Mouse (Mus musculus) CH12.LX (cell line): ENCODE results near the gene Kctd3. TPM values are rescaled to one million over a fixed set of nuclear protein-coding genes. Genes with fewer than 3 reads are reported as not detected.

Source experiments
- DNase-seq: peaks from one replicate; pipeline ENCODE4 v3.0.0-alpha.2; 2013; ENCODE audit errors: extremely low read depth
- H3K27ac ChIP-seq: 2 replicates; pipeline ENCODE4 v1.5.1; 2012; ENCODE audit warnings: low read depth, mild to moderate bottlenecking, control low read depth, moderate library complexity; ENCODE audit not compliant: insufficient read depth
- H3K27me3 ChIP-seq: replicated peaks from 2 replicates; pipeline ENCODE3; 2012; ENCODE audit warnings: inconsistent platforms
- H3K36me3 ChIP-seq, 2 experiments: replicated peaks in 1 of 2; 2 replicates each; pipeline versions ENCODE3 to v1.6.1; 2012; ENCODE audit warnings: inconsistent platforms in 1 of 2, low read length in 1 of 2, mild to moderate bottlenecking in 1 of 2, mixed read lengths in 1 of 2, moderate library complexity in 1 of 2; ENCODE audit not compliant: control insufficient read depth in 1 of 2, insufficient read depth in 1 of 2
- H3K4me1 ChIP-seq, 2 experiments: 2 replicates each; pipeline ENCODE4 v1.6.1; 2012; ENCODE audit warnings: inconsistent platforms in 1 of 2, moderate library complexity in 1 of 2; ENCODE audit not compliant: insufficient read depth in 2 of 2, control insufficient read depth in 1 of 2
- H3K4me2 ChIP-seq: 2 replicates; pipeline ENCODE4 v1.6.1; 2012; ENCODE audit warnings: low read depth, mild to moderate bottlenecking, control low read depth; ENCODE audit not compliant: poor library complexity, insufficient read depth, severe bottlenecking
- H3K4me3 ChIP-seq, 3 experiments: fragments of 150-350 bp in 1 of 3; sonication (generic) in 1 of 3; replicated peaks in 1 of 3; 2 replicates each; pipeline versions ENCODE3 to v1.5.1; 2011 to 2012; ENCODE audit warnings: low read depth in 2 of 3, low read length in 2 of 3, mild to moderate bottlenecking in 2 of 3, moderate library complexity in 2 of 3, control low read depth in 1 of 3, improper control_type of control experiment in 1 of 3, inconsistent platforms in 1 of 3, mixed read lengths in 1 of 3; ENCODE audit not compliant: poor library complexity in 1 of 3
- H3K79me2 ChIP-seq: replicated peaks from 2 replicates; pipeline ENCODE4 v1.6.1; 2012; ENCODE audit warnings: mild to moderate bottlenecking, moderate library complexity; ENCODE audit not compliant: control insufficient read depth, poor library complexity, insufficient read depth, severe bottlenecking; ENCODE audit errors: extremely low read depth
- H3K9ac ChIP-seq: 2 replicates; pipeline ENCODE4 v1.6.1; 2012; ENCODE audit warnings: low read depth, mild to moderate bottlenecking, control low read depth, moderate library complexity; ENCODE audit not compliant: insufficient read depth
- H3K9me3 ChIP-seq: replicated peaks from 2 replicates; pipeline ENCODE3; 2012; ENCODE audit warnings: low read length, inconsistent platforms, mixed read lengths
- BHLHE40 ChIP-seq: IDR thresholded peaks from 2 replicates; pipeline ENCODE4 v1.6.1; 2011; ENCODE audit warnings: mild to moderate bottlenecking, low read depth, low read length, improper control_type of control experiment
- CHD1 ChIP-seq: IDR thresholded peaks from 2 replicates; pipeline ENCODE4 v1.6.1; 2012; ENCODE audit warnings: low read depth, low read length, improper control_type of control experiment, inconsistent platforms
- CHD2 ChIP-seq: IDR thresholded peaks from 2 replicates; pipeline ENCODE4 v1.6.1; 2011; ENCODE audit warnings: low read length, improper control_type of control experiment
- CTCF ChIP-seq, 2 experiments: IDR thresholded peaks in 1 of 2; conservative IDR thresholded peaks in 1 of 2; 2 replicates each; pipeline ENCODE4 v1.5.1; 2011 to 2012; ENCODE audit warnings: low read depth in 2 of 2, low read length in 2 of 2, improper control_type of control experiment in 1 of 2, inconsistent platforms in 1 of 2, mild to moderate bottlenecking in 1 of 2, moderate library complexity in 1 of 2
- E2F4 ChIP-seq: IDR thresholded peaks from 2 replicates; pipeline ENCODE4 v1.6.1; 2011; ENCODE audit warnings: low read depth, low read length, improper control_type of control experiment; ENCODE audit not compliant: insufficient replicate concordance
- ELF1 ChIP-seq: IDR thresholded peaks from 2 replicates; pipeline ENCODE4 v1.6.1; 2014; ENCODE audit warnings: low read depth, mild to moderate bottlenecking, inconsistent platforms, low read length, improper control_type of control experiment
- EP300 ChIP-seq: IDR thresholded peaks from 2 replicates; pipeline ENCODE4 v1.6.1; 2011; ENCODE audit warnings: low read length, improper control_type of control experiment
- ETS1 ChIP-seq: conservative IDR thresholded peaks from 2 replicates; pipeline ENCODE4 v1.6.1; 2012; ENCODE audit warnings: low read depth, mild to moderate bottlenecking, inconsistent platforms, low read length, improper control_type of control experiment, moderate library complexity
- GABPA ChIP-seq: IDR thresholded peaks from 2 replicates; pipeline ENCODE4 v1.6.1; 2012; ENCODE audit warnings: low read depth, low read length, improper control_type of control experiment, inconsistent platforms; ENCODE audit not compliant: insufficient replicate concordance
- HCFC1 ChIP-seq: IDR thresholded peaks from 2 replicates; pipeline ENCODE4 v1.6.1; 2012; ENCODE audit warnings: low read depth, mild to moderate bottlenecking, inconsistent platforms, low read length, improper control_type of control experiment
- IRF4 ChIP-seq: IDR thresholded peaks from 2 replicates; pipeline ENCODE4 v1.6.1; 2014; ENCODE audit warnings: low read depth, mild to moderate bottlenecking, inconsistent platforms, low read length, improper control_type of control experiment
- JUN ChIP-seq: IDR thresholded peaks from 2 replicates; pipeline ENCODE4 v1.6.1; 2011; ENCODE audit warnings: low read depth, mild to moderate bottlenecking, low read length, improper control_type of control experiment, moderate library complexity; ENCODE audit not compliant: insufficient read depth
- JUND ChIP-seq: conservative IDR thresholded peaks from 2 replicates; pipeline ENCODE4 v1.6.1; 2011; ENCODE audit warnings: low read depth, low read length, improper control_type of control experiment
- KAT2A ChIP-seq: IDR thresholded peaks from 2 replicates; pipeline ENCODE4 v1.6.1; 2012; ENCODE audit warnings: low read length, improper control_type of control experiment, inconsistent platforms; ENCODE audit not compliant: insufficient replicate concordance
- MAFK ChIP-seq: IDR thresholded peaks from 2 replicates; pipeline ENCODE4 v1.6.1; 2011; ENCODE audit warnings: low read length, improper control_type of control experiment; ENCODE audit not compliant: insufficient replicate concordance
- MAX ChIP-seq: IDR thresholded peaks from 2 replicates; pipeline ENCODE4 v1.6.1; 2011; ENCODE audit warnings: low read length, improper control_type of control experiment
- MAZ ChIP-seq: IDR thresholded peaks from 2 replicates; pipeline ENCODE4 v1.6.1; 2012; ENCODE audit warnings: low read depth, mild to moderate bottlenecking, inconsistent platforms, low read length, improper control_type of control experiment, moderate library complexity
- MEF2A ChIP-seq: IDR thresholded peaks from 2 replicates; pipeline ENCODE4 v1.6.1; 2014; ENCODE audit warnings: low read depth, mild to moderate bottlenecking, inconsistent platforms, low read length, improper control_type of control experiment, borderline replicate concordance
- MXI1 ChIP-seq: IDR thresholded peaks from 2 replicates; pipeline ENCODE4 v1.6.1; 2011; ENCODE audit warnings: mild to moderate bottlenecking, low read depth, low read length, improper control_type of control experiment
- MYC ChIP-seq: IDR thresholded peaks from 2 replicates; pipeline ENCODE4 v1.6.1; 2011; ENCODE audit warnings: low read depth, mild to moderate bottlenecking, improper control_type of control experiment, low read length
- NELFE ChIP-seq: IDR thresholded peaks from 2 replicates; pipeline ENCODE4 v1.6.1; 2011; ENCODE audit warnings: low read depth, low read length, improper control_type of control experiment
- NRF1 ChIP-seq: IDR thresholded peaks from 2 replicates; pipeline ENCODE4 v1.6.1; 2014; ENCODE audit warnings: low read depth, mild to moderate bottlenecking, inconsistent platforms, low read length, improper control_type of control experiment, moderate library complexity
- PAX5 ChIP-seq: IDR thresholded peaks from 2 replicates; pipeline ENCODE4 v1.6.1; 2012; ENCODE audit warnings: low read length, inconsistent platforms, mixed read lengths
- POLR2A ChIP-seq: IDR thresholded peaks from 2 replicates; pipeline ENCODE4 v1.6.1; 2011; ENCODE audit warnings: low read depth, mild to moderate bottlenecking, improper control_type of control experiment, low read length
- POLR2AphosphoS2 ChIP-seq: IDR thresholded peaks from 2 replicates; pipeline ENCODE4 v1.6.1; 2011; ENCODE audit warnings: low read depth, low read length, improper control_type of control experiment
- RAD21 ChIP-seq: IDR thresholded peaks from 2 replicates; pipeline ENCODE4 v1.6.1; 2011; ENCODE audit warnings: low read depth, mild to moderate bottlenecking, low read length, improper control_type of control experiment, moderate library complexity
- RCOR1 ChIP-seq: conservative IDR thresholded peaks from 2 replicates; pipeline ENCODE4 v1.6.1; 2012; ENCODE audit warnings: low read depth, mild to moderate bottlenecking, inconsistent platforms, low read length, improper control_type of control experiment
- SIN3A ChIP-seq: IDR thresholded peaks from 2 replicates; pipeline ENCODE4 v1.6.1; 2012; ENCODE audit warnings: low read length, improper control_type of control experiment, inconsistent platforms
- SMC3 ChIP-seq: IDR thresholded peaks from 2 replicates; pipeline ENCODE4 v1.6.1; 2011; ENCODE audit warnings: low read depth, low read length, improper control_type of control experiment
- TBP ChIP-seq: conservative IDR thresholded peaks from 2 replicates; pipeline ENCODE4 v1.6.1; 2011; ENCODE audit warnings: low read depth, low read length, improper control_type of control experiment
- TCF12 ChIP-seq: IDR thresholded peaks from 2 replicates; pipeline ENCODE4 v1.6.1; 2014; ENCODE audit warnings: low read depth, mild to moderate bottlenecking, inconsistent platforms, low read length, improper control_type of control experiment
- UBTF ChIP-seq: IDR thresholded peaks from 2 replicates; pipeline ENCODE4 v1.6.1; 2012; ENCODE audit warnings: low read depth, mild to moderate bottlenecking, inconsistent platforms, low read length, improper control_type of control experiment, moderate library complexity
- USF1 ChIP-seq: IDR thresholded peaks from 2 replicates; pipeline ENCODE4 v1.6.1; 2014; ENCODE audit warnings: low read depth, mild to moderate bottlenecking, inconsistent platforms, low read length, improper control_type of control experiment
- USF2 ChIP-seq: conservative IDR thresholded peaks from 2 replicates; pipeline ENCODE4 v1.6.1; 2011; ENCODE audit warnings: low read depth, low read length, improper control_type of control experiment
- ZC3H11A ChIP-seq: IDR thresholded peaks from 2 replicates; pipeline ENCODE4 v1.6.1; 2012; ENCODE audit warnings: low read depth, mild to moderate bottlenecking, inconsistent platforms, low read length, improper control_type of control experiment
- ZKSCAN1 ChIP-seq: IDR thresholded peaks from 2 replicates; pipeline ENCODE4 v1.6.1; 2012; ENCODE audit warnings: low read depth, inconsistent platforms, low read length, improper control_type of control experiment, borderline replicate concordance
- ZMIZ1 ChIP-seq: IDR thresholded peaks from 2 replicates; pipeline ENCODE4 v1.6.1; 2012; ENCODE audit warnings: low read depth, mild to moderate bottlenecking, inconsistent platforms, low read length, improper control_type of control experiment
- ZNF384 ChIP-seq: IDR thresholded peaks from 2 replicates; pipeline ENCODE4 v1.6.1; 2012; ENCODE audit warnings: low read depth, low read length, improper control_type of control experiment, inconsistent platforms
- dilution Hi-C: fragments of 300-500 bp; cut with MboI; formaldehyde crosslinking; loops from 2 replicates; pipeline ENCODE4 v1.14.3; 2020; ENCODE audit warnings: low sequenced_read_pairs; ENCODE audit not compliant: extremely low pct_unique_long_range_greater_than_20kb, extremely low pct_ligation_motif_present
- in situ Hi-C: fragments of 300-500 bp; cut with MboI; formaldehyde crosslinking; loops from 3 replicates; pipeline ENCODE4 v1.14.3; 2019; ENCODE audit warnings: low sequenced_read_pairs, low pct_ligation_motif_present, low pct_unique_long_range_greater_than_20kb, mixed read lengths
- polyA plus RNA-seq: library from polyadenylated mRNA; unstranded; fragments of >175 nt; gene quantifications from 2 replicates; pipeline ENCODE4 v1.2.1, GENCODE M21; 2012; ENCODE audit warnings: low read depth; ENCODE audit not compliant: insufficient read length
- total RNA-seq, 2 experiments: library from RNA; depleted of rRNA; stranded (reverse); fragments of 300-350 nt in 1 of 2; fragments of >200 nt in 1 of 2; gene quantifications; 2 replicates each; pipeline ENCODE4 v1.2.3; 2012 to 2014

The Kctd3 gene
- total RNA-seq (2012; rRNA removed), result 16.5 and 18.0 TPM in 2 replicates
- total RNA-seq (2014; rRNA removed), result 8.4 and 8.9 TPM in 2 replicates
- polyA plus RNA-seq, result 15.4 and 20.5 TPM in 2 replicates

DNA sequence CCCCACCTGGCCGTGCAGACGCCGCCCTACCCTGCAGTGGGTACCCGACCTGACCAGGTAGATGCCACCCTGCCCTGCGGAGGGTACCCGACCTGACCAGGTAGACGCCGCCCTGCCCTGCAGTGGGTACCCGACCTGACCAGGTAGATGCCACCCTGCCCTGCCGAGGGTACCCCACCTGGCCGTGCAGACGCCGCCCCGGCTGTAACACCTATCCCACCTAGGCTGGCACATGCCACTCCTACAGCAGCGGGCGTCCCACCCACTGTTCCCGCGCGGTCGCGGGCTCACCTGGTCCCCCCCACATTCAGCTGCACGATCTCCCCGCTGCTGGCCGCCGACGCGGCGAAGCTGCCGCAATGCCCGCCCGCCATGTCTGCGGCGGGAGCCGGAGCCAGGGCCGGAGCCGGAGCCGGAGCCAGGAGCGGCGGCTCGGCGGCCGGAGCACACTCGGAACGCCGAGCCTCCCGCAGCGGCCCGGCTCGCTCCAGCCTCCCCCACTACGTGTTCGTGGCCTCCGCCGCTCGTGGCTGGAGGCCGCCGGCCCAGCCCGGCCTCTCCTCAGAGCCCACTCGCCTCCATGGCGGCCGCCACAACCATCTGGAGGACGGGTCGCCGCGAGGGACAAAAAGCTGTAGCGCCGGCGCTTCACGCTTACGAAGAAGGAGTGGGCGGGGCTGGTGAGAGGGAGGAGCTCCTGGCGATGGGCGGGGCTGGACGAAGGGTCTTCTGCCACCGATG lies at the start of gene Kctd3:
Gene Kctd3, minus strand, starts transcription at position 603 of the 741 bp plus-strand sequence.
- peak; percentile 91 for DNase-seq
- no peak for TF ChIP-seq PAX5
- TF ChIP-seq CHD1, result no peak
- no peak for TF ChIP-seq CHD2
- TF ChIP-seq GABPA, result no peak
- peak; percentile 23; the same call in 1 of the 2 replicates for TF ChIP-seq ELF1
- TF ChIP-seq ZKSCAN1, result no peak
- TF ChIP-seq MXI1, result peak; percentile 70; the same call in 1 of the 2 replicates
- no peak; the same call in 1 of the 2 replicates for TF ChIP-seq MAX
- no peak for TF ChIP-seq SMC3
- no peak for TF ChIP-seq RCOR1
- peak; percentile 65; the same call in 1 of the 2 replicates for TF ChIP-seq KAT2A
- no peak for TF ChIP-seq RAD21
- peak; percentile 86 for TF ChIP-seq TBP
- 0 out of 2 replicates have a peak, but pooled peaks have one; percentile 59 for TF ChIP-seq MAZ
- no peak for TF ChIP-seq BHLHE40
- no peak for TF ChIP-seq E2F4
- TF ChIP-seq NELFE, result peak; percentile 76
- TF ChIP-seq SIN3A, result peak; percentile 69; the same call in 1 of the 2 replicates
- peak; percentile 90 for TF ChIP-seq ZMIZ1
- no peak for TF ChIP-seq CTCF (conservative IDR thresholded peaks at IDR 0.05 in 1 of 2, IDR thresholded peaks at IDR 0.05 in 1 of 2; ENCODE audit: low read depth in 2 of 2, low read length in 2 of 2)
- no peak for TF ChIP-seq MYC
- no peak for TF ChIP-seq ETS1
- no peak for TF ChIP-seq USF1
- TF ChIP-seq TCF12, result peak; percentile 86
- peak; percentile 48; the same call in 1 of the 2 replicates for TF ChIP-seq POLR2AphosphoS2
- TF ChIP-seq NRF1, result peak; percentile 68
- peak; percentile 84 for TF ChIP-seq HCFC1
- no peak for TF ChIP-seq JUND
- no peak for TF ChIP-seq IRF4
- no peak for TF ChIP-seq JUN
- TF ChIP-seq MAFK, result no peak
- no peak for TF ChIP-seq ZC3H11A
- TF ChIP-seq USF2, result no peak
- TF ChIP-seq UBTF, result 0 out of 2 replicates have a peak, but pooled peaks have one; percentile 27
- TF ChIP-seq POLR2A, result peak; percentile 90
- no peak for TF ChIP-seq MEF2A
- no peak for TF ChIP-seq EP300
- TF ChIP-seq ZNF384, result no peak
- in situ Hi-C loops, result no loop called here
- Histone ChIP-seq H3K27ac (no peak within 1 kb of the TSS), H3K9ac (peak within 1 kb of the TSS; percentile 84), H3K4me2 (peak within 1 kb of the TSS; percentile 82), H3K27me3 (no peaks in the 10 kb centered on the region), H3K79me2 (peaks cover 10% of the 10 kb centered on the region; the same call in 1 of the 2 replicates), H3K9me3 (no peaks in the 10 kb centered on the region), H3K36me3 (peaks cover 6 to 24% of the 10 kb centered on the region in 2 experiments), H3K4me3 (peak within 1 kb of the TSS; percentile 83 to 99 (median 93)), H3K4me1 (peaks cover 7 to 37% of the 10 kb centered on the region in 2 experiments)
- dilution Hi-C loops, result no loop called here
